Mouse (Mus musculus) splenic B cell, adult 2 months (primary cell): Measurements from ENCODE around the gene Snrpe.

Source experiments
- DNase-seq: peaks from one replicate; pipeline ENCODE4 v3.0.0-alpha.2; 2011; ENCODE audit warnings: low read depth, low spot score
- H3K27me3 ChIP-seq: 2 replicates; pipeline ENCODE4 v1.6.1; 2012; ENCODE audit warnings: mild to moderate bottlenecking, low read length, moderate library complexity, mixed read lengths; ENCODE audit not compliant: control insufficient read depth, poor library complexity, insufficient read depth, severe bottlenecking
- H3K36me3 ChIP-seq: 2 replicates; pipeline ENCODE4 v1.6.1; 2012; ENCODE audit warnings: mild to moderate bottlenecking, low read length, moderate library complexity, mixed read lengths; ENCODE audit not compliant: control insufficient read depth, poor library complexity, insufficient read depth, severe bottlenecking

Snrpe gene

DNA sequence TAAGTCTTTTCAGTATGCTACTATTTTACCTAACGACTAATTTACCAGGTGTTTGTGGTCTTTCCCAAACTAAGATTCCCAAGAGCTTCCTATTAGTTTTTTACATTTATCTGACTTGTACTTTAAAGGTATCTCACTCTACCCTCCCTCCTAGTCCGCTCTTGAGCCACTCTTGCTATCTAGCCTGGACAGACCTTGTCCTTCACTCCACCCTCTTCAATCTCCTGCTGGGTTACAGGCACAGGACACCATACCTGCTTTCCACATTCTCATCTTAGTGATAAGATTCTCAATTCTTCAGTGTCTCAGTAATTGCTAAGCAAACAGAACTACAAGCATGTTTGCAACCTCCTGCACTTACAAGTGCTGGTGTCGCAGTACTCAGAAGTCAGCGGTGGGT is 6.9 kb downstream of the Snrpe start:
- DNase-seq = no peak
- Histone ChIP-seq H3K36me3 (peaks cover 26% of the 10 kb centered on the region), H3K27me3 (no peaks in the 10 kb centered on the region)

DNA sequence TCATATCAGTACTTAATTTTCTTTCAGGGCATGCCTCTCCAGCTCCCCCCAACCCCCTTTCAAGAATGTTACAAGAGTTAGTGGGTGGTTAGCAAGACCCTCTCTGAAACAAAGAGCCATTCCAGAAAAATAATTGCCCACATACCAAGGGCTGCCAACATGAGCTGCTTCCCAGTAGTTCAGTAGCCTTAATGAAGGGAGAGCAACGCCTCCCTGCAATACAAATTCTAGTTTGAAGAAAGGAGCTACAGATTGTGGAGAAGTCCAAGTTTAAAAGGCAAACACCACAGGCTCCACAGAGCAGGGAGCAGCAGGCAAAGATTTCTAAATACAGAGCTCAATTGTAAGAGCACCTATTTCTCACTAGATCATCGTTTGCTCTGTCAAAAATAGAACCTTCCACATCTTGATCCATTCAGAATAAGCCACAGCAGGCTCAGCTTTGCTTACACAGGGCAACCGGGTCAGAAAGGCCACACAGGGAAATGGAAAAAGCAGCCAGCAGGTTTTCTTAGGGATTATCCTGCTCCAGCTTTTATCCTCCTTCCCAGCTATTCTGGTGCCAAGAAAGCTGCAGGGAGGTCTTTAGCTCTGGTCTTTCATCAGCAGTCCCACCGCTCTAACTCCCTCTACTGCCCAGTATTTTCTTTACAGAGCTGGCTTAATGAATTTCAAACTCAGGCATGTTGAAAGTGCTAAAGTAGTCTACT is 13.6 kb downstream of the Snrpe start:
- DNase-seq = no peak
- 0 out of 2 replicates have a peak, but pooled peaks cover 2% of the 10 kb centered on the region for H3K36me3 ChIP-seq
- H3K27me3 ChIP-seq = no peaks in the 10 kb centered on the region

- no peaks in the 10 kb centered on the region for H3K27me3 ChIP-seq
- DNase-seq = no peak
- no peaks in the 10 kb centered on the region for H3K36me3 ChIP-seq
Observed at GRCm38 (mm10) chr1:133585995-133586537, 24.0 kb downstream of the Snrpe start.

- H3K27me3 ChIP-seq = no peaks in the 10 kb centered on the region
- no peaks in the 10 kb centered on the region for H3K36me3 ChIP-seq
- no peak for DNase-seq
Observed at GRCm38 (mm10) chr1:133571293-133571692, 38.8 kb downstream of the Snrpe start.
